Mouse (Mus musculus): ENCODE results near the gene Prr23a1. TPM values are rescaled to one million over a fixed set of nuclear protein-coding genes. Genes with fewer than 3 reads are reported as not detected.

Gene Prr23a1
- not detected for polyA plus RNA-seq (2017; shearing (Covaris generic))

GRCm38 (mm10) chr9:98842117-98842516 lies at the start of gene Prr23a1:
Gene Prr23a1, plus strand, starts transcription at chr9:98842503.

GRCm38 (mm10) chr9:98856210-98856609 lies 13.9 kb downstream of the Prr23a1 start, which contains the start of gene Prr23a2:
Gene Prr23a2, plus strand, starts transcription at chr9:98856494.

DNA sequence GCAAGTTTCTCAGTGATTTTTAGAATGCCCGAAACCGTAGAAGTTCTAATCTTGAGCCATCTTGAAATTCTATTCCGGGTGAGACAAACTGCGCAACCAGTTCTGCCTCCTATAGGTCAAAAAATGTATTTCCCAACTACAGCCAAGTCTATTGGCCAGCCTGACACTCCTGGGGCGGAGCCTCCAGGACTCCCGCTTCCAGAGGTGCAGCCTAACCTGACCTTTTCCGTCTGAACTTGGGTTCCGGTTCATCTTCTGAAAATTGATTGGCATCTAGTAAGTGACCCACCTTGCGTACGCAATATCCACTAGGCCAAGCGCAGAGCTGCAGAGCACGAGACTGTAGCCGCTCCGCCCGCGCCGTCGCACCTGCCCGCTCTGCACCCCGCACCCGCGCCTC lies 22.3 kb downstream of the Prr23a1 start, which contains the start of gene Prr23a3:
Gene Prr23a3, plus strand, starts transcription at position 197 of the 400 bp plus-strand sequence.

Other genes with a start within 250 kb of the Prr23a1 start
- gene Mrps22, start 240.8 kb upstream of the Prr23a1 start, polyA plus RNA-seq (2017; shearing (Covaris generic)): 28.1 TPM
- gene Prr23a2, start 14.0 kb downstream of the Prr23a1 start, polyA plus RNA-seq (2017; shearing (Covaris generic)): not detected
- gene Prr23a3, start 22.3 kb downstream of the Prr23a1 start, polyA plus RNA-seq (2017; shearing (Covaris generic)): not detected
- not detected for gene 7420426K07Rik, start 60.6 kb downstream of the Prr23a1 start, polyA plus RNA-seq (2017; shearing (Covaris generic))
- gene Foxl2, start 112.8 kb downstream of the Prr23a1 start, polyA plus RNA-seq (2017; shearing (Covaris generic)): not detected
- gene Faim, start 143.9 kb downstream of the Prr23a1 start, polyA plus RNA-seq (2017; shearing (Covaris generic)): 79.2 TPM
- 0.82 TPM for gene Gm1123, start 193.2 kb downstream of the Prr23a1 start, polyA plus RNA-seq (2017; shearing (Covaris generic))

Measured in inflammation-experienced regulatory T-cells, adult 16 weeks (primary cell).